Mouse (Mus musculus) ES-Bruce4 (cell line): Measurements from ENCODE around the gene Sept5.

Experiments
- CTCF ChIP-seq: IDR thresholded peaks from one replicate; pipeline ENCODE4 v1.8.1; 2011; ENCODE audit warnings: low read depth, low read length
- EP300 ChIP-seq: IDR thresholded peaks from 2 replicates; pipeline ENCODE4 v1.6.1; 2011; ENCODE audit warnings: low read depth, low read length; ENCODE audit not compliant: insufficient read depth

- TF ChIP-seq CTCF, result peak; percentile 7
- no peak for TF ChIP-seq EP300
These were observed 7.7 kb downstream of the Sept5 start, which contains the start of gene Gp1bb for GRCm38 (mm10) chr16:18622019-18622418.
